ENCODE assay signal across 12 mouse cellular contexts in genomic region chr11:69932254-69932653, GRCm38 (mm10). TPM values are rescaled to one million over a fixed set of nuclear protein-coding genes. Genes with fewer than 3 reads are reported as not detected.
A peak's percentile ranks its signal among the peaks of the same experiment; 100 is the strongest.
DNase-seq lines count a peak whose midpoint lies in the region; ATAC-seq and TF ChIP-seq lines count a peak whose summit lies in the region.
"Had no signal": no experiment of that assay in that cellular context is flagged by ENCODE, and none has a peak within 500 bp of the region (broad histone marks: within the 10 kb centered on the region; RNA-seq: fewer than 3 reads in every experiment).

No protein-coding gene starts in this region.

- no peak overlapping the region for H3K4me3 ChIP-seq in cerebellum, adult 2 months (replicated peaks; ENCODE audit: insufficient read depth, low read depth, low read length)
- H3K4me3 ChIP-seq in liver, embryonic 14.5 days (ENCODE audit: insufficient read depth in 1 of 2, low read depth in 2 of 2, low read length in 2 of 2) = no peak overlapping the region
- H3K4me3 ChIP-seq in embryonic facial prominence, embryonic 10.5 days = no peak overlapping the region

- H3K27ac ChIP-seq in cerebellum, adult 2 months (ENCODE audit: insufficient read depth, low read length) = no peak overlapping the region
- H3K27ac ChIP-seq in liver, embryonic 14.5 days = no peak overlapping the region
- no peak overlapping the region for H3K27ac ChIP-seq in embryonic facial prominence, embryonic 10.5 days (replicated peaks)

- WGBS in cerebellum, adult 2 months = 46% methylated on average over 3 of the region's 3 CpGs
- 26% methylated on average over 3 of the region's 3 CpGs for WGBS in liver, embryonic 14.5 days (ENCODE audit: insufficient replicate concordance)
- 40% methylated on average over 3 of the region's 3 CpGs for WGBS in embryonic facial prominence, embryonic 10.5 days

- H3K4me1 ChIP-seq in cerebellum, adult 2 months (ENCODE audit: control insufficient read depth, insufficient read depth, low read length) = no peaks in the 10 kb centered on the region
- H3K4me1 ChIP-seq in liver, embryonic 14.5 days (replicated peaks; ENCODE audit: control insufficient read depth in 2 of 2, insufficient read depth in 2 of 2, low read length in 1 of 2) = peaks cover 10 to 12% of the 10 kb centered on the region in 2 experiments
- peaks cover 33% of the 10 kb centered on the region for H3K4me1 ChIP-seq in embryonic facial prominence, embryonic 10.5 days

- peak; percentile 31; the same call in 1 of the 2 replicates for TF ChIP-seq CTCF in cerebellum, adult 2 months (IDR thresholded peaks at IDR 0.05; ENCODE audit: borderline replicate concordance, insufficient read depth, low read depth, low read length)
- TF ChIP-seq CTCF in liver, embryonic 14.5 days (IDR thresholded peaks at IDR 0.05; ENCODE audit: low read depth) = peak; percentile 60

- DNase-seq in cerebellum, adult 2 months = no peak
- no peak for DNase-seq in cerebellum, adult 18-20 months
- no peak for DNase-seq in liver, embryonic 14.5 days (ENCODE audit: low read depth in 3 of 3, low spot score in 3 of 3)
- no peak for DNase-seq in liver
- DNase-seq in 416B (ENCODE audit: low read depth) = peak; percentile 45
- peak; percentile 47 for DNase-seq in R1 (ENCODE audit: low read depth, low spot score)
- no peak for DNase-seq in gastrocnemius, adult 18-20 months (ENCODE audit: low spot score)
- no peak for DNase-seq in embryonic facial prominence, embryonic 10.5 days (ENCODE audit: low spot score)
- DNase-seq: cerebellum, postnatal 14 days; heart, adult 18-20 months; left cerebral cortex, postnatal 4 days had no signal

- no peaks in the 10 kb centered on the region for H3K27me3 ChIP-seq in cerebellum, adult 2 months (ENCODE audit: control insufficient read depth, insufficient read depth, low read length)
- peaks cover 31% of the 10 kb centered on the region for H3K27me3 ChIP-seq in liver, embryonic 14.5 days (ENCODE audit: control insufficient read depth, insufficient read depth, low read length)
- peaks cover 31% of the 10 kb centered on the region for H3K27me3 ChIP-seq in embryonic facial prominence, embryonic 10.5 days (replicated peaks; ENCODE audit: low read depth, poor library complexity, severe bottlenecking)

- no peaks in the 10 kb centered on the region for H3K36me3 ChIP-seq in liver, embryonic 14.5 days (replicated peaks; ENCODE audit: control insufficient read depth, insufficient read depth, low read depth)
- no peaks in the 10 kb centered on the region for H3K36me3 ChIP-seq in embryonic facial prominence, embryonic 10.5 days (replicated peaks)

- no peak overlapping the region for H3K9ac ChIP-seq in liver, embryonic 14.5 days (replicated peaks)

- TF ChIP-seq EP300 in liver, embryonic 14.5 days (IDR thresholded peaks at IDR 0.05; ENCODE audit: low read depth) = no peak

- no peak for TF ChIP-seq POLR2A in cerebellum, adult 2 months (IDR thresholded peaks at IDR 0.05; ENCODE audit: borderline replicate concordance, insufficient read depth, low read length)

- no peaks in the 10 kb centered on the region for H3K9me3 ChIP-seq in liver, embryonic 14.5 days (ENCODE audit: control insufficient read depth, low read length)
- no peaks in the 10 kb centered on the region for H3K9me3 ChIP-seq in embryonic facial prominence, embryonic 10.5 days

- H3K4me2 ChIP-seq in liver, embryonic 14.5 days (ENCODE audit: low read depth) = no peak overlapping the region

- ATAC-seq in liver, embryonic 14.5 days (ENCODE audit: insufficient read depth) = no peak
- ATAC-seq: forebrain, embryonic 14.5 days had no signal

RNA-seq across cellular contexts. Expression of gene Ybx2, which starts 3.3 kb away (rescaled TPM):
- 16.5 and 16.8 TPM in 2 replicates for polyA plus RNA-seq in cerebellum, adult 2 months (2012; rRNA removed)
- polyA plus RNA-seq in liver, embryonic 14.5 days (2012; rRNA removed) = 0.57 and 0.58 TPM in 2 replicates
- 0.23 TPM in 1 of 2 replicates, not detected in the other for polyA plus RNA-seq in liver, embryonic 14.5 days (2014; fragmentation: Nextera tagmentation; extraction: Ambion mirVana)
- 10 to 100 TPM in 1 of 2 experiments, 1 to 10 TPM in 1; 9.3 to 11.4 TPM for total RNA-seq in gastrocnemius, adult 18-20 months (2021)
- 5.1 and 5.8 TPM in 2 replicates for polyA plus RNA-seq in embryonic facial prominence, embryonic 10.5 days (2016; fragmentation: Nextera tagmentation; extraction: Ambion mirVana)

RNA-seq across cellular contexts. Expression of gene Eif5a, which starts 10.5 kb away (rescaled TPM):
- polyA plus RNA-seq in cerebellum, adult 2 months (2012; rRNA removed) = 514 and 533 TPM in 2 replicates
- polyA plus RNA-seq in liver, embryonic 14.5 days (2012; rRNA removed) = 652 and 846 TPM in 2 replicates
- 1,316 and 1,415 TPM in 2 replicates for polyA plus RNA-seq in liver, embryonic 14.5 days (2014; fragmentation: Nextera tagmentation; extraction: Ambion mirVana)
- 100 to 1,000 TPM; 408 to 425 TPM for total RNA-seq in gastrocnemius, adult 18-20 months (2021)
- polyA plus RNA-seq in embryonic facial prominence, embryonic 10.5 days (2016; fragmentation: Nextera tagmentation; extraction: Ambion mirVana) = 2,818 and 3,035 TPM in 2 replicates

RNA-seq across cellular contexts. Expression of gene Slc2a4, which starts 15.7 kb away (rescaled TPM):
- 5.9 and 7.2 TPM in 2 replicates for polyA plus RNA-seq in cerebellum, adult 2 months (2012; rRNA removed)
- polyA plus RNA-seq in liver, embryonic 14.5 days (2012; rRNA removed) = 17.0 and 17.4 TPM in 2 replicates
- polyA plus RNA-seq in liver, embryonic 14.5 days (2014; fragmentation: Nextera tagmentation; extraction: Ambion mirVana) = 12.6 and 14.0 TPM in 2 replicates
- total RNA-seq in gastrocnemius, adult 18-20 months (2021) = 100 to 1,000 TPM; 424 to 439 TPM
- polyA plus RNA-seq in embryonic facial prominence, embryonic 10.5 days (2016; fragmentation: Nextera tagmentation; extraction: Ambion mirVana) = 18.6 and 23.7 TPM in 2 replicates

RNA-seq across cellular contexts. Expression of gene Gps2, which starts 18.6 kb away (rescaled TPM):
- 78.9 and 87.5 TPM in 2 replicates for polyA plus RNA-seq in cerebellum, adult 2 months (2012; rRNA removed)
- polyA plus RNA-seq in liver, embryonic 14.5 days (2012; rRNA removed) = 79.5 and 93.1 TPM in 2 replicates
- polyA plus RNA-seq in liver, embryonic 14.5 days (2014; fragmentation: Nextera tagmentation; extraction: Ambion mirVana) = 82.7 and 91.2 TPM in 2 replicates
- 10 to 100 TPM; 50.8 to 55.8 TPM for total RNA-seq in gastrocnemius, adult 18-20 months (2021)
- polyA plus RNA-seq in embryonic facial prominence, embryonic 10.5 days (2016; fragmentation: Nextera tagmentation; extraction: Ambion mirVana) = 87.6 and 89.1 TPM in 2 replicates

RNA-seq across cellular contexts. Expression of gene Neurl4, which starts 31.4 kb away (rescaled TPM):
- 119 and 128 TPM in 2 replicates for polyA plus RNA-seq in cerebellum, adult 2 months (2012; rRNA removed)
- polyA plus RNA-seq in liver, embryonic 14.5 days (2012; rRNA removed) = 13.1 and 20.5 TPM in 2 replicates
- polyA plus RNA-seq in liver, embryonic 14.5 days (2014; fragmentation: Nextera tagmentation; extraction: Ambion mirVana) = 2.5 and 3.4 TPM in 2 replicates
- total RNA-seq in gastrocnemius, adult 18-20 months (2021) = 10 to 100 TPM; 25.9 to 27.4 TPM
- polyA plus RNA-seq in embryonic facial prominence, embryonic 10.5 days (2016; fragmentation: Nextera tagmentation; extraction: Ambion mirVana) = 10.9 and 11.1 TPM in 2 replicates

Comparison
In these comparisons a context has a peak if more than half of its experiments do, and no peak if none do; other contexts are left out.
1. DNase-seq: peak in 416B (single experiment) and R1 (single experiment); none in cerebellum, adult 2 months (0 of 2), cerebellum, adult 18-20 months (0 of 2), liver, embryonic 14.5 days (0 of 3), liver (single experiment), gastrocnemius, adult 18-20 months (single experiment) and embryonic facial prominence, embryonic 10.5 days (single experiment).